Mouse (Mus musculus) E14TG2a.4 (cell line): Measurements from ENCODE around the gene Dcxr.
"Not testable (repeated sequence)": the region's sequence is repeated elsewhere in the genome, so short reads cannot be mapped to it uniquely, and the experiment has no call there.

Source experiments
- CTCF ChIP-seq: conservative IDR thresholded peaks from 2 replicates; pipeline ENCODE4 v1.5.1; 2014; ENCODE audit warnings: low read length
- NANOG ChIP-seq: IDR thresholded peaks from 2 replicates; pipeline ENCODE4 v1.6.1; 2014; ENCODE audit warnings: borderline replicate concordance, low read length, mixed read lengths
- POU5F1 ChIP-seq: IDR thresholded peaks from 2 replicates; pipeline ENCODE4 v1.6.1; 2014; ENCODE audit warnings: low read length, borderline replicate concordance

- TF ChIP-seq CTCF, NANOG, POU5F1: not testable (repeated sequence)
These were observed 2.5 kb upstream of the Dcxr start for GRCm38 (mm10) chr11:120729432-120730050.
